Mouse (Mus musculus): ENCODE data around the gene Smad3.
A peak's percentile ranks its signal among the peaks of the same experiment; 100 is the strongest.

The Smad3 gene

DNA sequence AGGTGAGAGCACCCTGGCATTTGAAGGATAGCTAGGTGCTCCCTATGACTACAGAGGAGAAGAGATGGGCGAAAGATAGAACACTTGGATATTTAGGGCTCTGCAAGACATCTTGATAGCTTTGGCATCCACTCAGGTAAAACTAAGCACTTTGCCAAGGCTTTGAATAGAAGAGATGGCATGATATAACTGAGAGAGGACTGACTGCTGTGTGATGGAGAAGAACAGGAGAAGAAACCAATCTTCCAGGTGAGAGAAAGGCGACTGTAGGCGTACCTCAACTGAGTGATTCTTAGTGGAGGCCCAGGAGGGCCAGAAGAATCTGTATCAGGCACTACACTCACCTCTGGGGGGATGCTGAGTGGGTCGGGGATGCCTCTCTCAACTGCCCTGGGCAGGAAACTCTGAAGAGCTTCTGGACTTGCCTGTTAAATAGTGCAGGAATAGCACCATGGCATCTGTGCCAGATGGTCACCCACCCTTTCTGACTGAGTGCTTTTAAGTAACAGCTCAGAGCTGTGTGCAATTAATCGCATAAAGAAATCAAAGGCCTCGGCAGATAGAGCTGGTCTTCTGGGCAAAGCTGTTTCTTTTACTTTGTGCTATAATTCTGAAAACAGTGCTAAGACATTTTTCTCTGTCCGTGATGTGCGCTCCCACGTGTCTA lies 132.6 kb downstream of the Smad3 start:
- no peak for DNase-seq (ENCODE audit: low spot score)

DNA sequence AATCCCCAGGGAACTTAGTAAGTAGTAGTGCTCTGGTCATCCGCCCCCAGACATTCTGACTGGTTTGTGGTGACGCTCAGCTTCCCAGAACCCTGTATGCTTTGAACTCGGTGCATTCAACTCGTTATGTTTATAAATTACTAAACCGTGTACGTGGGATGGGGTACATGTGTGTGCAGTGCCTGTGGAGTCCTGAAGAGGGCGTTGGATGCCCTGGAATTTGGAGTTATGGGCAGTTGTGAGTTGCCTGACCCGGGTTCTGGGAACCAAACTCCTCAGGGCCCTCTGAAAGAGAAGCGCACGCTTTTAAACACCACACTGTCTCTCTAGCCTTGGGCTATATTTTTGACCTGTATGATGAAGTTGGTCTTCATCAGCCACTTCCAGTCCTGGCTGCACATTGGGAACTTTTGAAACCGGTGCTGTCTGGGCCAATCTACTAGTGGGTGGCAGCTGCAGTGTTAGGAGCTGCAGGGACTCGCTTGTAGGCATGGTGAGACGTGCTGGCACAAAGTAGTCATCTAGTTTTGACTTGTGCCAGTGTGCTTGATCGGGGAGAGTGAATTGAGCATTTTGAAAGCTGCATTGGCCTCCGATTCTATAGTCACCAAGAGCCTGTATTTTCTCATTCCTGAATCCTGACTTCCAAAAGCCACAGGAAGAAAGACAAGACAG lies 133.8 kb downstream of the Smad3 start:
- DNase-seq (ENCODE audit: low spot score), result no peak

DNA sequence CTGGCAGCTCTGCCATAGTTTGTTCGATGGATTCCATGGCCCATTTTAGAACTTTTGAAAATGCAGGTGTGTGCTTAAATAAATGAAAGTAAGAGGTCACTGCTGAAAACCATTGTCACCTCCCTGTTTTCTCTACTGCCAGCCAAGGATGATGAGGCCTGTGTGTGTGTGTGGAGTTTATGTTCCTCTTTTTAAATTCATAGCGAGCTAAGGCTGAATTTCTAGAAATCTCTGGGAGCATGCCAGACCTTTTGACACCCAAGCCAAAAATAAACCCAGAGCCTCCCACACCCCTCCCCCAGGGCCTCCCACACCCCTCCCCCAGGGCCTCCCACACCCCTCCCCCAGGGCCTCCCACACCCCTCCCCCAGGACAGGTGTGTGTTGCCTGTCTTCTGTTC lies 139.8 kb downstream of the Smad3 start:
- DNase-seq (ENCODE audit: low spot score), result no peak

DNA sequence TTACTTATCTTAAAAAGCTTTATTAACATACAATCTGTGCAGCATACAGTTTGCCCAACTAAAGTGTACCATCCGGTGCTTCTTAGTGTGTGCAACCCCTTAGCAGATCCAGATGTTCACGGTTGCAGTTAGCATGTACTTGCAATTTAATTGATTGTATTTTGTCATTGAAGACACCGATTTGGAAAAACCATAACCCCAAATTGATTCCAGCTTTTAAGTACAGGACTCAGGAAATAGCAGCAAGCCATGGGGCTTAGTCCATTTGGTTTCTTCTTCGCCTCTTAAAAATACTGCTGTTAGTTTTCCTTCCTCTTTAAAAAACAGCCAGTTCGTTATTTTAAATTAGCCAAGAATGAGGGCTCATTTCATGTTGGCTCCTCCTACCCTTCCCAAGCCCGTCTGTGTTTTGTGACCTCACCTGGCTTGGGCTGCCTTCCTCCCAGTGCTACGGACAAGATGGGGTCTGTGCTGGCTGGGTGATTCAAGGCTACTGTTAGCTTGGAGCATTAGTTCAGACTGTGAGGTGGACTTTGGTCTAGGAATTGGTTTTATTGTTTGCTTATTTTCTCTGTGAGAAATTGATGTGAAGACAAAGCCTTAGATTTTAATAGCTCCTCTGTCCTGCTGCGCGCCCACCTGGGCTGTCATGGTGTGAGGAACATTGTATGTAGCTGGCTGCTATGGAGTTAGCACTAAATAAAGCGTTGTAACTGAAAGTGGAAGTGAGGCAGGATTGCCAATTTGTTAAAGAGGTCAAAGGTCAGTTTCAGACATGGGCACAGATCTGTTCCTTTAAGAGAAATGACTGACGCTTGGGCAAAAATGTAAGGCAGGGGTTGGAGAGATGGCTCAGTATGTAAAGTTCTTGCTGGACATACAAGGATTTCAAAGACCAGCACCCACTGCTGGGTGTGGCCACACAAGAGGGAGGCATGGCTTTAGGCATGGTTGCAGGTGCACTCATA lies 143.5 kb downstream of the Smad3 start:
- no peak for DNase-seq (ENCODE audit: low spot score)

DNA sequence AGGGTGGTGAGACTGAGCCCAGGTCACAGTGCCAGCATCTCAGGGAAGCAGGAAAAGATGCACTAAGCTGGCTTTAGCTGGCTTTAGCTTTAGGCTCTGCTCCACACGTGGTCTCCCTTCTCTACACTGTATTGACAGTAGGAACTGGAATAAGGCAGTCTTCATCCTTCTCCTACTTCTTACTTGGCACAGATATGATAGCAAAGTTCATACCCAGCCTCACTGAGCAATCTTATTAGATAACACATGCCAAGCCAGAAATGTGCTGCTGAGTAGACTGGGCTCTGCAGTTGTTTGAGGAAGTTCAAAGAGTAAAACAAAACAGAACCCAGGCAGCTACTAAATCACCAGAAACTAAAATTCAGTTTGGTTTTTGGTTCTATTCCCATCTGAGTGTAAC lies 144.2 kb downstream of the Smad3 start:
- DNase-seq (ENCODE audit: low spot score), result no peak

DNA sequence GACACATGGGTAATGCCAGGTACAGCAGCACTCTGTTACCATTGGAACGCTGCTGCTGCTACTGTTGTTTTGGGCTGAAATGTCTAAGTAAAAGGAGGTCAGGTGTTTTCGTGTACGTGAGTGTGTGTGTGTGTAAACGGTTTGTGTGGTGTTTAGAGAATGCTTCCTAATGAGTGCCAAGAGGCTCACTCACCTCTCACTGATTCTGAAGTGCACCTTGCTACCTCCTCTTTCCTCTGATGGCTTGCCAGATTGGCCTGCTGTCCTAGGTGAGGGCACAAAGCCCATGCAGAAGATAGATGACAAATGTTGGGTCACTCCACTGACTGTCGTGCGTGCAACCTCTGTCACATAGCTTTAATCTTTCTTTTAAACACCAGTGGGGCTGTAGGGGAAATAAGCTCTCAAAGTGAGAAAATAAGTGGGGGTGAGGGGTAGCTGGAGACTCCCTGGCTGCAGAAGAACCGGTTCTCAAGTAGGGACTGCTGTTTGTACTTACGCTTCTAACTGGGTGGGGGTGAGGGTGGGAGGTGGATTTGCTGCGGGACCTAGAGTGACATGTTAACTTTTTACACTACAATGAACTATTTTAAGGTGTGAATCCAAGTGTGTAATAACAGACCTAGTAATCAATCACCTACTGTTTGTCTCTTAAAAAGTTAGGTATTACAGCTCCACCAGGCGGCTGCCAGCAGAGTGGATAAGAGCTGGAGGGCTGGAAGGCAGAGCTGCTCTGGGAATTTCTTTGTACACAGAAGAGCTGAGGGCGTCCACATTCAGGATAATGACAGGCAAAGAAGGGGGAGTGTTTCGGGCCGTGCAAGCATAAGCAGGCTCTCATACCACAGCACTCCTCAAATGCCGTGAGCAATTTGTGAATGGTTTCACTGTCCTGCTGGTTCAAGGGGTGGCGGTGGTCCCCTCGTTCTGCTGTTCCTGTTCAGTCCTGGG lies 145.0 kb downstream of the Smad3 start:
- DNase-seq (ENCODE audit: low spot score), result no peak

DNA sequence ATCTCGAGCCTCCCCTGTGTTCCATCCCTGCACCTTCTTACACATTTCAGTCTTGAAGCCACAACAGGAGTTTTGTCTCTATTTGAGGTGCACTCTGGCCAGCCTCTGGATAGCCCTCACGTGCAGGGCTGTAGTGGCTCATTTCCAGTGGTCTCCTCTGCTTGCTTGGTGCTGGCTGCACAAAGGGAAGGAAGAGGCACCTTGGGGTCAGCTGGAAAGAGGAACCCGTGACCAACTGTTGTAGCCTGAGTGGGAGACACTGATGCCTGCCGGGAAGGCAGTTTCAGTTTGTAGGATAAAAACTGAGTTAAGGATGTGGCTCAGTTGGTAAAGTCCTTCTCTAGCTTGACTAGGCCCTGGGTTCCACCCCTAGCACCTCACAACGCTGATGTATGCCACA lies 145.8 kb downstream of the Smad3 start:
- DNase-seq (ENCODE audit: low spot score), result no peak

DNA sequence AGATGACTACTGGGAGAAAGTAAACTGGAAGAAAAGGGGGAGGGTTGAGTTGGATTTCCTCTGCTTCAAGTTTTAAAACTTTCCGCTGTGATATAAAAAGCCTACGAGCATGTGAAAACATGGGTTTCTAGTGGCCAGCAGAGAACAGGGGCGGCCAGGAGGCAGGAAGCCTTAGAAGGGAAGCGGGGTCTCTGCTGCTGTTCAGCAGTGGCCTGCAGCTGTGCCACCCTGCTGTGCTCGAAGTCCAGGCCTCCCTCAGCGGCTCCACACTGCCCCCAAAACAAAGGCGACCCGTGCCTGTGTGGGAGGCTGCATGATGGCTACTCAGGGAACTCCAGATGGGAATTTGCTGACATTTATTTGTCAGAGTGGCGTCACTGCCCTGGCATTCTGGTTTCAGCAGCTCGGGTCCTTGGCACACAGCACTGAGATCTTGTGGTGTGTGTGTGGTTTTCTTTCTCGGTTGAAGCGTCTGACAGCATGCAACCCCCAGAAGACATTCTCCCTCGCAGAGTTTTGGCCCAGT lies 146.9 kb downstream of the Smad3 start:
- no peak for DNase-seq (ENCODE audit: low spot score)

DNA sequence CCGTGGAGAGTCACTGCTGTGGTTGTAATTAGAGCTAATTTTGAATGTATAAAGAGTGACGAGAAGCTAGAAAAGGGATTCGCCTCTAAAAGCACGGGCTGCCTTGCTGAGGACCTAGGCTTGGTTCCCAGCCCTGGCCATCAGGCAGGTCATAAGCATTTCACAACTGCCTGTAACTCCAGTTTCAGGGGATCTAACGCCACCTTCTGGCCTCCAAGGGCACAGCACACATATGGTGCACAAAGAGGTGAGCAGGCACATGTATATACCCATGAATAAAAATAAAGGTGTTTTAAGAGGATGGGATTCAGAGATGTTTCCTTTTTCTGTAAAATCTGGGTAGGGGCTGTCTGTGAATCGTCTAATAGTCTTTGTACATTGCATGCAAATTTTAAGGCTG lies 147.6 kb downstream of the Smad3 start:
- no peak for DNase-seq (ENCODE audit: low spot score)

DNA sequence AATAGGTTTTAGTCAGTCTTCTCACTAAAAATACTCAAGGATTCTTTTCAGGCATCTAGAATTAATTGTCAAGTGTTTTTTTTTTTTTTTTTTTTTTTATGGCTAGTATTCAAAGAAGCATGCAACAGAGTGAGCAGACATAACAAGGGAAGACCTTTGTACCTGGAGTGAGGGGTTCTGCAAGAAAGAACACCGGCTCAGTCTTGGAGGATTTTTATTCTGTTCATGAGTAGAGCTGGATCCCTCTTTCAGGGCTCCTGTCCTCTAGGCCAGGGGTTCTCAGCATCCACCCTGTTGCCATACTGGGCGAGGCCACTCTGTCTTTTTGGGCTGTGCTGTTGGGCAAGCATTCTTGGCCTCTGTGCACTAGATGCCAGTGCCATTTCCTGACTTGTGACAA lies 148.0 kb downstream of the Smad3 start:
- DNase-seq (ENCODE audit: low spot score), result no peak

DNA sequence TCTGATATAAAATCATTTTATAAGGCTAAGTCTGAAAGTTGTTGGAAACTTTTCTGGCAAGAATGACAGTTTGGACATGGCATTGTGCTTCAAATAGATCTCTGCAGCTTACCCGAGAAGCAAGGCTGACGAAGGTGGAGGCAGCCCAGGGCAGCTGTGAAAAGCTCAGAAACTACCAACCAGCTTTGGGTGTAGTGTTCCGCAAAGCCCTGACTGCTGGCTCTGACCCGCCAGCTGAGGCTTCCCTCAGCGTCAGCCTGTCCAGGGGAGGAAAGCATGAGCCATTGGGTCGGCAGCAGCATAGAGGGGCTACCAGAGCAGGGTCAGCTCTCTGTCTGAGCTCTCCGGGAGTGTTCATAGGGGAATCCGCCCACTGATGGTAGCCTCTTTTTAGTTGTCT lies 148.5 kb downstream of the Smad3 start:
- DNase-seq (ENCODE audit: low spot score), result no peak

DNA sequence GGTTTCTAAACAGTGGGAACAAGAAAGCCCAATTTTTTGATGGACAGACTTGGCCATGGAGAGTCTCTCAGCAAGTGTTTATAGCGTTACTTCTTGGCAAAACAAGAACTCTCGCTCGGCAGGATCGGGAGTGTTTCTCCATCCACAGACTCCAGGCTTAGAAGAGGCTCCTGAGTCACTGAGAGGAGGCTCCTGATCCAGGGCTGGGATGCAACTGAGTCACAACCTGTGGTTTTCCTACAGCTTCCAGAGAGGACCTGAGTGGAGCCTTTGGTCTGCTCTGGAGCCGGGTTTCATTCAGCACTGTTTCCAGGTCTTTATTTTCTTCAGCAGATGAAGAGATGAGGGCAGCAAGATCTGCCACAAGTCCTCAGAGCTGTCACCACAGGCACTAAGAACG lies 149.8 kb downstream of the Smad3 start:
- DNase-seq (ENCODE audit: low spot score), result no peak

DNA sequence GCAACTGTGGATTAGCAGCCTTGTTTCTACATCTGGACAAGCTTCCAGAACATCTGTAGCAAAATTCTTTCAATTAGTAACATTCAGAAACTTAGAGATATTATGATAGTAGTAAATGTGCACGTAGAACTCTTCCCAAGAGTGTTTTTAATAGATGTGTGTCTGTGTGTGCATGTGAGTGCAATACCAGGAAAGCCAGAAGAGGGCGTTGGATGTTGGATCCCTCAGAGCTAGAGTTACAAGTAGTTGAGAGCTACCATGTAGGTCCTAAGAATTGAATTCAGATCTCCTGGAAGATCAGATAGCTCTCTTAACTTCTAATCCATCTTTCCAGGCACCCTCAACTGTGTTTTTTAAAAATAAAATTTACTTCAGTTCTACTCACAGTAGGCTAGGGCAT lies 151.2 kb downstream of the Smad3 start:
- peak; percentile 13 for DNase-seq (ENCODE audit: low spot score)

DNA sequence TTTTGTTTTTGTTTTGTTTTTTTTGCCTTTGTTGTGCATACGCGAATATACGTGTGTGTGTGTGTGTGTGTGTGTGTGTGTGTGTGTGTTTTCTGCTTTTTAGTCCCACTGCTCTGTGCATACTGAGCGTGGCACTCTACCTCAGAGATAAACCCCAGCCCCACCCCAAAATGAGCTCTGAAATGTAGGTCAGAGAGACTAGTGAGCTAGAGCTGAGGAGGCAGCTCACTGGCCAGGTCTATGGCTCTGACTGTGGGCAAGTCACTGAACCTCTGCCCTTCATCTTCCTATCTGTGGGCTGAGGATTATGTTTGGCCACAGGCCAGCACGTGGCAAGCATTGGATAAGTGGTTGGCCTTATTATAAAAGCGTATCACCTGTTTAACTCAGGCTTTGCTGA lies 153.9 kb downstream of the Smad3 start:
- peak; percentile 26 for DNase-seq (ENCODE audit: low spot score)

DNA sequence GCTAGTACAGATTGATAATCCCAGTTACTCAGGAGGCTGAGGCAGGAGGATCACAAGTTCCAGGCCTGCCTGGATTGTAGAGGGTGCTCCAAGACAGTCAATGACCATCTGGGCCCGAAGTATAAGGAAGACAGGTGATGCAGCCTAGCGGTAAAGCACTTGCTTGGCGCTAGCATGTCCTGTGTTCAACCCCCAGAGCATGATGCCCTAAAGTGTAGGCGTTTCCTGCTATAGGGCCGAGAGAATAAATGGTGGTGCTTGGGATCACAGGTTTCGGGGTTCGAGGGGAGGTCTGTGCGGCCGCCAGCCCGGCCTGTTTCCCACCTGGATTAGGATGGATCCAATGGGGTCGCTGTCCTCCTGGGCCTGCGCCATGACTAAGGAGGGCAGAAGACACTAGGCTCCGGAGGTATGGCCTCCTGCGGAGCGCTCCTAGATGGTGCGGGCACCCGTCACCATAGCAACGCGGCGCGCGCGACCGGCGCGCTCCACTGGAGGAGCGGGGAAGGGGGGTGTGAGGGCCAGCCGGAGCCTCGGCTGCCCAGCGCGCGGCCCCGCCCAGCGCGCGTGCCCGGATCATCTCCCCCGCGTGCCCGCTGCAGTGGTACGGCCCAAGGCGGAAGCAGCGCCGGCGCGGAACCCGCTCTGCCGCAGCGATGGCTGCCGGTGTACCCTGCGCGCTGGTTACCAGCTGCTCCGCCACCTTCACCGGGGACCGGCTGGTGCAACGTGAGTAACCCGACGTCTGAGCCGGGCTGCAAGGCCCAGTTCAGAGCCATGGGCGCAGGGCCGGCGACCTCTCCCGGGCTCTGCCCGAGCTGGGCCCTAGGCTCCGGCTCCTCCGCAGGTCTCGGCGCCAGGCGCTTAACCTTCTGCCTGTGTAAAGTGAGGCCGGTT lies 155.5 kb downstream of the Smad3 start, which contains the start of the genes Iqch and Aagab:
TSS of gene Iqch (minus strand) at position 451 of the 897 bp plus-strand sequence.
TSS of gene Aagab (plus strand) at position 618 of the 897 bp plus-strand sequence.
- peak; percentile 92 for DNase-seq (ENCODE audit: low spot score)
